Mouse (Mus musculus): ENCODE measurements around the gene Srsf2.
"Not testable (repeated sequence)": the region's sequence is repeated elsewhere in the genome, so short reads cannot be mapped to it uniquely, and the experiment has no call there.

Gene Srsf2

DNA sequence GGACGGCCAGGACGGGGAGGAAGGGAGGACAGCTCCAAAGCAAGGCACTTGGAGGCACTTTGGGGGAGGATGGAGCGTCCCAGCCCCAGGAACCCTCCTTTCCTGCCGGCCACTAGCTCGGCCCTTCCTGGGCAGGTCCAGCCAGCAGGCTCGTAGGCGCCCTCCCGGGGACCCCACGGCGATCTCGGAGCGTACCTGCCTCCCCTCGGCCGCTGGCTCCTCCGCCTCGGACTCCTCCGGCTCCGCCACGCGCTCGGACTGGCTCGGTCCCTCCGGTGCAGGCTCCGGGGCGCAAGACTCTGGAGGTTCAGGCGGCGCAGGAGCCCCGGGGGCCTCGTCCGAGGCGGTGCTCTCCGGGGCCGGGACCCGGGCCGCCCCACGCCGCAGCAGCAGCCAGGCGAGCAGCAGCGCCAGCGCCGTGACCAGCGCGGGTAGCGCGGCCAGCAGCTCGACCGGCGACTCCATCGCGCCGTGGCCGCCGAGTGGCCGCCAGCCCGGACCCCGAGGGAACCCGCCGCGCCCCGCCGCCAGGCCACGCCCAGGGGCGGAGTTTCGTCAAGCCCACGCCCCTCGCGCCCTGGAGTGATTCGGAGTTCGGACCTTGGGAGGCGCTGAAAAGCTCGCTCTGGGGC lies 25.2 kb downstream of the Srsf2 start, which contains the start of gene Mxra7:
Mxra7 (minus strand) TSS at position 513 of the 632 bp plus-strand sequence.
- peak; percentile 93 for DNase-seq (ENCODE audit: low read depth)

DNA sequence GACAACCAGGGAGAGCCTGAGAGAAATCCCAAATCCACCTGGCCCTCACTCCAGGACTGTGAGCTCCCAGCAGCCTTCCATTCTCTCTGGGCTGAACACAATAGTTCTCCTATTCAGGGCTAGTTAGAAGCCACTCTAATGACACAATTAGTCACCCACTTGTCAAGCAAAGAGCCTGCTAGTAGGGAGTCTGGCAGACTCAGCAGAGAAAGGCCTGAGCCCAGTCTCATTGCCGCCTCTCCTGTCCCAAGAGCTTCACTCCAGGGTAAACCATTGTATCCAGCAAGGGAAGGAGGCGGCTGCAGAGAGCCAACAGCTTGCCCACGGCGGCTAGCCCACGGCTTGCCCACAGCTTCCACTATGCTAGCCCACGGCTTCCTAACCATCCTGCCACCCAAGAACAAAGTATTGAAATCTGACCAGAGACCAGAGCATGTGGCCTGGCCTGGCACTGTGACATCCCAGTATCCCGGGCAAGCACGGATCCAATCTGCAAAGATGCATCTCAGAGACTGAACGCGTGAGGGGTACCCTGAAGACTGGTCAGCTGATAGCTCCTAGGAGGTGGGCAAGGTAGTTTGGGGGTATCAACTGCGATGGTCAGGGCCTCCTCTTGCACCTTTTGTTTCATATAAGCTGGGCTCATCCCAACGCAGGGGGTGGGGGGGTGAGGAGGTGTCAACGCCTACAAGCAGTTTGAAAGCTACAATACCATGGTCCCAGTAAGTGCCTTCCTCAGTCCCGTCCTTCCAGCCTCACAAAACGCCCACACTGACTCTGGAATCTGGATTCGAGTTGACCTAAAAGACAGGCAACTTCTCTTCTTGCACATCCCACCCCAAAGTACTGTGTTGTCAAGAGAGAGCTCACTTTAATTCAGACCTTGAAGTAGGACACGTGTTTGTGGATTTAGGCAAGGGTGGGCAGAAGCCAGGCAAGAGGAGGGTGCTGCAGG lies 26.1 kb downstream of the Srsf2 start:
- DNase-seq (ENCODE audit: low read depth) = no peak

DNA sequence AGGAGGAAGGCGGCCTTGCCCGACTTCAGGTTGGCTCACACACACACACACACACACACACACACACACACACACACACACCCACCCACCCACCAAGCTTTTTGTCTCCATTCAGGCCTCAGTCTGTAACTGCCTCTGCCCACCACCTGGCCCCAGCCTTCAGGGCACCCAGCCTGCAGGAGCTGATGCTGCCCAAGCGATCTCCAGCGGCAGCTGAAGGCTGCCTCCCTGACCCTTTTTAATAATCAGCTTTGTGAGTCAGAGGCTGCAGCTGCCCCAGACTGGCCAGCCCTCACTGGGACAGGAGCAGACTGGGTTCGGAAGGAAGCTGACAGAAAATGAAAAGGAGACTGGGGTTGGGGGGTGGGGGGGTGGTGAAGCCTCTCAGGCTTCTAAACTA lies 27.7 kb downstream of the Srsf2 start:
- DNase-seq (ENCODE audit: low read depth) = peak; percentile 57

DNA sequence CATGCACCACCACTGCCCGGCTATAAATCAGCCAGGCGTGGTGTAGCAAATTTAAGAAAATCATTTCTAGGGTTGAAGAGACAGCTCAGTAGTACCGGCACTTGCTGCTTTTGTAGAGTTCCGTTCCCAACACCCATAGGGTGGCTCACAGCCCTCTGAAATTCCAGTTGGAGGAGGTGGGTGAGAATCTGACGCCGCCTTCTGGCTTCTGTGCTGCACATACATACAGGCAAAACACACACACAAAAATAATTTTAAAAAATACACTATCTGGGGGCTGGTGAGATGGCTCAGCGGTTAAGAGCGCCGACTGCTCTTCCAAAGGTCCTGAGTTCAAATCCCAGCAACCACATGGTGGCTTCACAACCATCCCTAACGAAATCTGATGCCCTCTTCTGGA lies 29.0 kb downstream of the Srsf2 start:
- DNase-seq (ENCODE audit: low read depth) = not testable (repeated sequence)

DNA sequence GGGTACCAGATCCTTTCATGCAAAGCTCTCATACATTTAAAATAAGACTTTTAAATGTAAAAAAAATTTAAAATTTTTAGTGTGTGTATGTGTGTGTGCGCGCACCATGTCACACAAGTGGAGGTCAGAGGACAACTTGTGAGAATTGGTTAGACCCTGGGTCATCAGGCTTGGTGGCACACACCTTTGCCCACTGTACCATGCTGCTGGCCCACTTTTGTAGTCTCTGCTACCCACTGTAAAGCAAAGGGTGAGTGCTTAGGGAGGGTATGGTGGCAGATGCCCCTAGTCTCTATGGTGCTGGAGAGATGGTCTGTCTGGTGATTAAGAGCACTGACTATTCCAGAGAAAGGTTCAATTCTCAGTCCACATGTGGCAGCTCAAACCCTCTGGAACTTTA lies 29.6 kb downstream of the Srsf2 start:
- no peak for DNase-seq (ENCODE audit: low read depth)

DNA sequence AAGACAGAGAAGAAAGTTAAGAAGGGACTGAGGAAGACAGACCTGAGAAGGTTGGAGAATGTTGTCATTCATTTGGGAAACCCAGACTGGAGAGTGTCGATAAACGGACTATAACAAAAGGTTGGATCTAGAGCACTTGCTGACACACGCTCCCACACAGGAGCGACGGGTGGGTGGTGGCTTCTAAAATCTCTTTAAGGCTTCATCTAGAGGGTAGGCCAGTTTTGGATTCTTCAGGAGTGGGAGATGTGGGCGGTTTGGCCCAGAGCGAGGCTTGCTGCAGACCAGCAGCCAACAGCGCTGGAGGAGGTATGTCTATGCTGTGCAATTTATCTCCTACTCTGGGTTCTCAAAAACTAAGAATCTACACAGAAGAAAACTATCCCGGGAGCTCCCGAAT lies 30.3 kb downstream of the Srsf2 start:
- no peak for DNase-seq (ENCODE audit: low read depth)

DNA sequence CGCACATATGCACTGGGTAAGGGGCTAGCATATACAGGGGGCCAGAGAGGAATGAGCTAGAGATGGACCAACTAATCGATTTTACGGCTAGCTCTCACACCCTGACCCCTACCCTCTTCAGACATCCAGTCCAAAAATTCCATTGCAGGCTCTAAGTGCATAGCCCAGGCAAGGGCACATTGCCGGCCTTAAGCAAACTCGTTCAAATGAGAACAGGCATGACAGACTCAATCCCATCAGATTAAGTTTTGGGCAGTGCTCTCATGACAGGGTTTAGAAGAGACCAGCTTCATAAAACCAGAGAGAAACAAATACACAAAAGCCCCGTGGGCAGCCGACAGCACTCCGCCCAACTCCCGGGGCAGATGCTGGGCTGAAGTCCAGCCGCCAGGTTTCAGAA lies 30.7 kb downstream of the Srsf2 start:
- peak; percentile 74 for DNase-seq (ENCODE audit: low read depth)

DNA sequence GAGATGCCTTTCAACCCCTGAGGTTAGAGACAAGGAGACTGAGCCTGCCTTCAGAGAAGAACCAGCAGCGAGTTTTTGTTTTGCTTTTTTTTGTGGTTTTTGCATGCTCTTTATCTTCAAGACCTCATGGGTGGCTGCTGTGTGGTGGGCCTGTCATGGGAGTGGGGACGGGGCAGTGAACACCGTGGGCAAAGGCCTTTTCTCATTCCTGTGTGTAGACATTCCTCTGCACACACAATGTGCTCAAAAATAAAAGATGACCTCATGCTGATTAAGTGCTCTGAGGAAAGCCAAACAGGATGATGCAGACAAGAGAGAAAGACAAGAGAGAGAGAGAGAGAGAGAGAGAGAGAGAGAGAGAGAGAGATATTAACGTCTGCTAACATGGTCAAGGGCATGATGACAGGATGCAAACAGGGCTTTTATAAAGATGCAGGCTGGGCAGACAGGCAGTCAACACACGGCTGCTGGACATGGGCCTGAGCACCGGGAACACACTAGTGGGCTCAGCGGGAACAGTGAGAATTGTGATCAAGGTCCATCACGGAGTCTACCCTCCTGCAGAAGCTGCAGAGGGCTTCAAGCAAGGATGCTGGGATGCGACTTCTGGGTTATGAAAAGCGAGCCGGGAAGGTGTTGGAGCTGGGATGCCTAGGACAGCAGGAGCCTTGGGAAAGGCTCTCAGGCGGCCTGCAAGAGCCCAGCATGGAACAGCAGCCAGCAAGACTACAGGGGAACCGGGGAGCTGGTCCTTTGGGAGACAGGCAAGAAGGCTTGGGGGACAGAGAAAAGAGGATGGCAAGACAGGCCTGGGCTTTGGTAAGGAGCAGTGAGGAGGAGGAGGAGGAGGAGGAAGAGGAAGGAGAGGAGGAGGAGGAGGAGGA lies 31.6 kb downstream of the Srsf2 start:
- DNase-seq (ENCODE audit: low read depth) = peak; percentile 71

DNA sequence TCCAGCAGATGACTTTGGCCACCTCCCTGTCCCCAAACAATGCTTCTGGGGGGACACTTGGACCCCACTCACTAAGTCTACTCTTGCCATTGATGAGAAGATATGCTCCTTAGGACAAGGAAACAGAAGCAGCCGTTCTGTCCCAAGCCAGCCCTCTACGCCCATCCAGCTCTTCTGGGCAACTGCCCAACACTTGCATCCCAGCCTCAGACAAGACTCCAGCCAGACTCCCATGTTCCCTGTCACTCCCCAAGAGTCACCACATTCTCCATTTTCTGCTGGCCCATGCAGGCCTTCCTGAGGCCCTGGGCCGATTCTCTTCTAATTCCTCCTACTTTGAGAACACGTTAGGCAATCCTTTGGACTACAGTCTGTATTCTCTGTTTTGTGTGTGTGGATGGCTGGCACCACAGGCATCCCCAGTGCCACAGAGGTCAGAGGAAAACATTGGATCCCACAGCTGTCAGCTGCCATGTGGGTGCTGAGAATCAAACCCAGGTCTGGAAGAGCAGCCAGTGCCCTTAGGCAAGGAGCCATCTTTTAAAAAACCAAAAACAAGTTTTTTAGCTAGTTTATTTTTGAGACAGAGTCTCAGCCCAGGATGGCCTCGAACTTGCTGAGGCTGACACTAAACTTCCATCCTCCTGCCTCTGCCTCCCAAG lies 32.8 kb downstream of the Srsf2 start:
- peak; percentile 48 for DNase-seq (ENCODE audit: low read depth)

DNA sequence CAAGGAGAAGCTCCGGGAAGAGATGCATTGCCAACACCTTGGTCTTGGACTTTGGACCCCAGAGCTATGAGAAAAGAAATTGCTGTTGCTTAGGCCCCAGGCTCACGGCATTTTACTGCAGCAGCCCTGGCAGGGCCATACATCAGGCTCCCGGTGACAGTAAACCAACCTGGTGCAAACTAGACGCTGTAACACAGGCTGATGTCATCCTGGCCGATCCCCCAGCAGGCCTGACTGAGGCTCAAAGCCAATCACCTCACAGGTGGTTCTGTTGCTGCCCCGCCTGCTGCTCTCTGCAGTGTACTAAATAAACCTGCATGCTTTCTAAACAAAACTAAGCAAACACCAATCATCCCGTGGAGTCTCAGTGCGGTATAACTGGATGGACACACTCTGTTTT lies 34.2 kb downstream of the Srsf2 start:
- DNase-seq (ENCODE audit: low read depth) = peak; percentile 41

DNA sequence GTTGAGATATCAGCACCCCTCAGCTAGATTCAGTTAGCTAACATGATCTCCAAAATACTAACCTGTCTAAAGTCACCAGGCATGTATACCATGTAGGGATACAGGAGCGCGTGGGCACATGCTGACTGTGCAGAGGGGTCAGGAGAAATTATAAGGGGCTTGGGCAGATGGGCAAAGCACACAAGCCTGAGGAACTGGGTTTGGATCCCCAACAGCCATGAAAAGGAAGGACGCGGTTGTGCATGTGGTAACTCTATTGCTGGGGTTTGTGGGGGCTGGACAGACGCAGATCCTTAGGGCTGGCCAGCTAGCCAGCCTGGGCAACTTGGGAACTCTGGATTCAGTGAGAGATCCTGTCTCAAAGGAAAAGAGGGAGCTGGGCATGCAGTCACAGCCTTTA lies 35.3 kb downstream of the Srsf2 start:
- DNase-seq (ENCODE audit: low read depth) = no peak

DNA sequence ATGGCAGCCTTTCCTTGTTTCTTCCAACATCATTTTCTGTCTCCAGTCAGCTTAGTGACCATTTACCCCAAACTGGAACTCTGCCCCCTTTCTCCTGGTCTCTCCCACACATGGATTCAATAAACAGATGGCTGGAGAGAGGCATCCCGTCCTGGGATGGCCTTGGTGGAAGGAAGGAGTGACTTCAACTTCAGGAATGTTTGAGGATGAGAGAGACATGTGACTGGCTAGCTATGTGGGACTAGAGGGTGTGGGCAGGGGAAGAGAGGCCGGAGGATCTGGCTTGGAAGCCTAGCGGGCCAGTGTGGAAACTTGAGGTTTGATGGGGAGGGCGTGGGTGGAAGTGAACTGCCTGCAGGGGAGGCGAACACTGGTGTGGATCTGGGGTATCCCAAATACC lies 36.1 kb downstream of the Srsf2 start:
- DNase-seq (ENCODE audit: low read depth) = peak; percentile 95

DNA sequence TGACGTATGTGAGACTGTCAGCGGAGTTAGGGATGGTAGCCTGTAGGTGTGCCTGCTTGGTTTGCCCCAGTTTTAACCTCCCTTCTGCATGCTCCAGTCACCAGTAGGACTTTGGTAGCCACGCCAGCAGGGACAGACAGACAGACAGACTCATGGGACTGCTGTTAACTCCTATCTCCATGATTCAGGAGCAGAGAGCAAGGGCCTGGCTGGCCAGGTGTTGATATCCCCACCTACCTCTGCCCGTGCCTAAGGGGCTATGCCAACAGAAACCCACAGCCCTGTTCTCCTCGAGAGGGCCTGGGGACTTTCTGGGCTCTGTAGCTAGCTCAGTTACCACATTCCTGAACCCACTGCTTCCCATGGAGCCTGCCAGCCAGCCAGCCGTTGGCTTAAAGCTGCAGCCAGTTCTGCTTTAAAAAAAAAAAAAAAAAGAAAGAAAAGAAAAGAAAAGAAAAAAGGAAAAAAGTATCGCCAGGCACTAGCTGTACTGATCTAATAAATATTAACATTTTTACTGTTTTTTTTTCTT lies 37.9 kb downstream of the Srsf2 start:
- DNase-seq (ENCODE audit: low read depth) = peak; percentile 71

DNA sequence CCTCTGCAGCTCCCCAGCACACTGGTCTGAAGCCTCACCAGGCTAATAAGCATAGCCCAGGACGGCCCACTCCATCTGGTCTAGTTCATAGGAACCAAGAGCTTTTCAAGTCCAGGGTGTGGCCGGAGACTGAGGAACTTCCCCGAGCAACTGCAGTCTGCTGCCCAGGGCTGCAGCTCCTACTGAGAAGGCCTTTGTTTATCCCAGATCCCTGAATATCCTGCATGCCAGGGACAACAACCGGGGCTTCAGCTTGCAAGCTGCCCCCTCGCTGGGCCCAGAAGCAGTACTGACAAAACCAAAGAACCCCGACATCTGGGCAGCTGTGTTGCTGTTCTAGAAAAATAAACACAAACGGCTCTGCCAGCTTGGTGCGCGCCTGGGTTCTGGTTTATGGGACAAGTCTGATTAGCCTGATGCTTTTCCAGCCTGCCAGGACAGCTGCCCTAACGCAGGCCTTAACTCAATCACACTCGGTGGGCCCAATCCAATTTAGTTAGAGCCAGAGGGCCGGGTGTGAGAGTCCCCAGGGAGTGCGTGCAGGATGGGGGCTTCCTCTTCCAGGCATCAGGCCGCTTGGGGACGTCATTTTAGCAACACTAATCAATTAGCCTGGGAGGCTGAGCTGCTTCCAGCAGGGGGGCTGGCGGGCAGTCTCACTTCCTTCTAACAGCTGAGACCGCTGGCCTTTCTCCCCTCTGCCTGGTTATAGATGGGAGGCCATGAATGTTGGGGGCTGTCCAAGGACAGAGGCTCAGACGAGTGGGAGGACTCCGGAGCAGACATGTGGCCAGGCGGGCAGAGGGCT lies 38.6 kb downstream of the Srsf2 start:
- peak; percentile 70 for DNase-seq (ENCODE audit: low read depth)

DNA sequence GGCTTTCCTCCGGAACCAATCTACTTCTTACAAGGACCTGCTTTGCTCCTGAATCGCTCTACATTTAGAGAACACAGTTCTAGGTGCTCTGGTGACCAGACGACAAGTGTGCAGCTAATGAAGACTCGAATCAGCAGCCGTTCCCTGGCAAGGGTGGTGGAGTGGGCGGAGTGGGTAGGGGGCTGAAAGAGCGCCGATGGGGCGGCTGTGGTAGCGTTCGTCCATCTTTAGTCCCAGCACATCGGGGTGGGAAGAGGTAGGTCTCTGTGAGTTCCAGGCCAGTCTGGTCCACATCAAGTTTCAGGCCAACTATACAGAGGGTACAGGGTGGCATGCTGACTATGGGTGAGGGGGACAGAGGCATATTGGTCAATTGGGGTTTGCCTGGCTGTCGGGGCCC lies 39.3 kb downstream of the Srsf2 start:
- no peak for DNase-seq (ENCODE audit: low read depth)

DNA sequence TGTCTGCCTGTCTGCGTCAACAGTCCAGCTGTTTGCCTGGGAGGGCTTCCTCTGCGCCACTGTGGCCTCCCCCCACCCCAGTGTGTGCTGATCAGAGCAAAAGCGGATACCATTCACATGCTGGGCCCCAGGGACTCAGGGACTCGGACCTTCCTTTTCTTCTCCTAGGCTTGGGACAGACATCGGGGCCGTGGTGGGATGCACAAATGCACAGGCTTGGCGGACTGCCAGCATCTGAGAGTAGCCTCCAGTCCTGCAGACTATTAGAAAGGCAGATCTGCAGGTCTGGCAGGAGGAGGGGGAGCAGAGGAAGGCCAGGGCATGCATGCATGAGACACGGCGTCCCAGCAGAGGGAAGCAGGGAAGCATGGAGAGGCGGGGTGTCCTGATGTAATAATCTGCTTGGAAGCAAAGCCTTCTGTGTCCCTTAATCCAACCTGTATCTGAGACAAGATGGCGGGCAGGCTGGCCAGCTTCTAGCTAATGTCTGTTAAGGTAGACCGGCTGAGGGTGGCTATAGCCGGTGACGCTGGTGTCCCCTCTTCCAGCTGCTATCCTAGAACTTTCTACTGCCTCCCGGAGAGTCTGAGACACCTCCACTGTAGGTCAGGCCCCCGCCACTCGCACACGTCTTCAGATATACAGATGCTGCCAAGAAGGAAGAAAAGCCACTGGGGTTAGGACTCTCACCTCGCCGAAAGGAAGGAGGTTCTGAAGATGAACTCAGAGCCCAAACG lies 39.9 kb downstream of the Srsf2 start:
- peak; percentile 32 for DNase-seq (ENCODE audit: low read depth)

DNA sequence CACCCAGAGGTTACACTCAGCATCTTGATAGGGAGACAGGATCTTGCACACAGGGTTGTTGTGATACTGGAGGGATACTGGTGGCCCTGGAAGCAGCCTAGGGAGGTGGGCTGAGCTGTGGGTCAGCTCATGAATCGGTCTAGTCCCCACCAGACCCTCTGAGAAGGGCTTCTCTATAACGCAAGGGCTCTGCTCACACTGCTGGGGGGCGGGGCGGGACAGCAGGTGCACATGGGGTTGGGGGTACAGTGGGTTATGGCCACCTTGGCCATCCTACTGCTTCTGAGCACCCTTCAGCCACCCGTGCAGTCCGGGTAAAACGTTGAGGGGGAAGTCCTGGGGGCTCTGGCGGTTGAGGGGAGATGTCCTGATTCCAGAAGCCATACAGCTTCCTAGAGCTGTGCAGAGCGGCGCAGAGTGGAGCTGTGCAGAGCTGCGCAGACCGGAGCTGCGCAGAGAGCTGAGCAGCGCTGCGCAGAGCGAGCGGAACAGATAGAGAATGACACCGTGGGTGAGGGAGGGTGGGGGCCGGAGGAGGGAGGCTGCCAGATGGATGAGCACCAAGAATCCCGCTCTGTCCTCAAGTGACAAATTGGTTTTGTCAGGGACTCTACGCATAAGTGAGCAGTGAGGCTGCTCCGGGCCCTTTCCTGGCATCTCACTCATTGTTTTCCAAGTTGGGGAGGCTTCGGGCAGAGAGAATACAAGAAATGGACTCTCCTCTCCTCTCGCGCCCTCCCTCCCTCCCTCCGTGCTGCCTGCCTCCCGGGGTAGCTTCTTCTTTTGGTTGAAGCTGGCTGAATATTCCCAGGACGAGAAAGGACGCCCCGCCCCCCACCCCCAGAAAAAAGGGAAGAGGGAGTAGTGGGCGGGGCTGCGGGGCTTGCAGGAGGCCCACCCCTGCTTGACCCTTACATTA lies 41.7 kb downstream of the Srsf2 start:
- DNase-seq (ENCODE audit: low read depth) = no peak

DNA sequence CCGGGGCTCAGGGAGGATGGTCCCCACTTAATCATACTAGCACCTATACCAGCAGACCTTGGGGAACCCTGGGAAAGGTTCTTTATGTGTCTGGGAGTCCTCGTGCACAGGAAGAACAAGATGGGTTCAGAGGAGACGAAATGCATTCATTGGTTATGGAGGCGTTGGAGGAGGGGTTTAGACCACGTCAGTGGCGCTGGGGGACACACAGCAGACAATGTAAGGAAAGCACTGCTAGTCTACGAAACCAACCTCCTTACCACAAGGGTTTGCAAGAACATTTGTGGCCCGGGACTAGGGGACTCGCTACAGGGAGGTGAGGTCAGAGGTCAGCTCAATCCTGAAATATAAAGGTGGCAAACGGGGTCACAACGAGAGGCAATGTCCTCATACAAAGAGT lies 42.4 kb downstream of the Srsf2 start:
- DNase-seq (ENCODE audit: low read depth) = no peak

DNA sequence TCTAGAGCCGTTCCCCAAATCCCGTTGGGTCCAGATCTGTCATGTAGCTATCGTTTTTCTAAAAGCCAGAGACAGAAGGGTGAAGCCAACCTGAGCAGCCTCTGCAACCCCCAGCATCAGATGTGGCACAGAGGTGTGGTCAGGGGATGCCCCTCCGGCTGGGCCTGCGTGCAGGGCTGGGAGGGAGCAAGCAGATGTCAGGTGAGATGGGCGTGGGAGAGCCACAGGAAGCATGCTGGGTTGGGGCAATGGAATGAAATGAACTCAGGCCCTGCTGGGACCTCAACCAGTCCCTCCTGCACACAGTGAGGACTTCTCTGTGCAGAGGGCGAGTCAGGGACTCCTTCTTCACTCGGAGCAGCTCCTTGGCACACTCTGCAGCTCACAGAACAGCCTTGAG lies 43.4 kb downstream of the Srsf2 start:
- no peak for DNase-seq (ENCODE audit: low read depth)

Measured in NIH3T3 (cell line).